Mouse (Mus musculus) c-Kit-positive CD71-negative TER-119-negative erythroid progenitor cells, embryonic 14.5 days (primary cell): ENCODE data around the gene Il31.

ENCODE experiments used
- DNase-seq: peaks from one replicate; pipeline ENCODE4 v3.0.0-alpha.2; 2013; ENCODE audit warnings: low read depth

Il31 gene

GRCm38 (mm10) chr5:123473817-123474216, 15.5 kb downstream of the Il31 start:
- DNase-seq, result no peak

GRCm38 (mm10) chr5:123470784-123471400, 18.4 kb downstream of the Il31 start:
- DNase-seq, result peak; percentile 20

- no peak for DNase-seq
These were observed 24.7 kb downstream of the Il31 start for GRCm38 (mm10) chr5:123464638-123465037.

DNA sequence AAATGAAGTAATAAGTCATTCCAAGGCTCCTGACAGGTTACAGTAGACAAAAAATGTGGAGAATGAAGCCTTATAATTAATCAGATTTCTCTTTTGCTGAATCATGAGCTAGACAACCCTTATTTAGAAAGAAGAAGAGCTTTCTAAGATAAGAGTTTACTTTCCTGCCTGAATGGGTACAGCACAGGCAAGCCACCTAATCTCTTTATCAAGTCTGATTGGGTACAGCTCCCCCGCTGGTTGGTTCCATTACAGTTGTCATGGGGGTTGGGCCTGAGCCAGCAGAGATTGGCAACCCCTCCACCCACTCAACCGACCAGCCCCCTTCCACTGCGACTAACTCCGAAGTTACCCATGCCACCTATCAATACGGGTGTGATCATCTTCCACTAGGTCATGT, 27.9 kb downstream of the Il31 start:
- no peak for DNase-seq

DNA sequence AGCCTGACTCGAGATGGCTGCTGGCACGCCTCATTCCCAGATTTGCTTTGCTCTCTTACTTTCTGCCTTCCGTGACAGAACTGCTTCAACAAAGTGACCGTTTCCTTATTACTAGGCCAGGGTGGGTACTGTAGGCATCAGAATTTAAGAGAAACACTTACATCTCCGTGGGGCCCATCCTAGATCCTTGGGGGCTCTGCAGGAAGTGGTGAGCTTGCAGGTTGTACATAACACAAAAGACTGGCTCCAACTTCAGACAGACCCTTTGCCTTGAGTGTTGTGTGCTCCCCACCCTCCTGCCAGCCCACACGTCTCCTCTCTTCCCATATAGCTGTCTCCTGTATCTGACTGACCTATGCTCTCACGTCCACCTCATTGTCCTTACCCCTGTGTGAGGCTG, 37.4 kb downstream of the Il31 start:
- no peak for DNase-seq

- no peak for DNase-seq
These were observed 44.4 kb downstream of the Il31 start for GRCm38 (mm10) chr5:123444849-123445334.

DNA sequence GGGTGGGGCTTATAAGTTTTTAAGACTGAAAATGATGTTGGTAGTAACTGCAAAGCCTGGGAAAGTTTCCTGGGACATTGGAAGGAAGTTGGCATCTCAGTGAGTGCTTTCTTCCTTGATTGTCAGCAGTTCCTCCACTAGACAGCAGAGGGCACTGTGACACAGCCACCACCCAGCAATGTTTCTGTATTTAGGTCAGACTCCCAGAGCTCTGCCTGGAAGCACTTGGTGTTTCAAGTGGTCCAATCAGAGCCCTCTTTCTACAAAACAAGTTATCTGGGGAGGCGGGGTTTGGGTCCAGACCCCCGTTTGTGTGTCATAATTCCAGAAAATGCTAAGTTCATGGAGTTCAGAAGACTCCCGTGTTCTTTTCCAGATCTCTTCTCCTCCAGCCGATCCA, 45.2 kb downstream of the Il31 start:
- no peak for DNase-seq

DNA sequence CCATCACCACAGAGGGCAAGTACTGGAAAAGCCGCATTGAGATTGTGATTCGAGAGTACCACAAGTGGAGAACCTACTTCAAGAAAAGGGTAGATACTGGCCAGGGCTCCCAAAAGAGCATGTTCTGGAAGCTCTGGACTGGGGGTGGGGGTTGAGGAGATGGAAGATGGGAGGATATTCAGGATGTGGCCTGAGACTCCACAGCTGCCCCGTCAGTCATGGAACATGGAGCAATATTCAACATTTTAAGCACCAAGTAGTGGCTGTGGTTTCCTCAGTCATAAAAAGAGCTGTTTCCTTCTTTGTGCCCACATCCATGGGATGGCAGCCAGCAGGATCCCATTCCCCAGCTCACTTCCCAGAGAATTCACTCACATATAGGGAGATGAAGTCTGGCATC, 47.0 kb downstream of the Il31 start:
- no peak for DNase-seq

- DNase-seq, result no peak
These were observed 48.6 kb downstream of the Il31 start for GRCm38 (mm10) chr5:123440664-123441063.

GRCm38 (mm10) chr5:123439941-123440340, 49.3 kb downstream of the Il31 start:
- DNase-seq, result no peak

GRCm38 (mm10) chr5:123439312-123439711, 50.0 kb downstream of the Il31 start:
- DNase-seq, result no peak

GRCm38 (mm10) chr5:123438381-123438780, 50.9 kb downstream of the Il31 start:
- DNase-seq, result no peak

GRCm38 (mm10) chr5:123436780-123437175, 52.5 kb downstream of the Il31 start:
- DNase-seq, result peak; percentile 55

DNA sequence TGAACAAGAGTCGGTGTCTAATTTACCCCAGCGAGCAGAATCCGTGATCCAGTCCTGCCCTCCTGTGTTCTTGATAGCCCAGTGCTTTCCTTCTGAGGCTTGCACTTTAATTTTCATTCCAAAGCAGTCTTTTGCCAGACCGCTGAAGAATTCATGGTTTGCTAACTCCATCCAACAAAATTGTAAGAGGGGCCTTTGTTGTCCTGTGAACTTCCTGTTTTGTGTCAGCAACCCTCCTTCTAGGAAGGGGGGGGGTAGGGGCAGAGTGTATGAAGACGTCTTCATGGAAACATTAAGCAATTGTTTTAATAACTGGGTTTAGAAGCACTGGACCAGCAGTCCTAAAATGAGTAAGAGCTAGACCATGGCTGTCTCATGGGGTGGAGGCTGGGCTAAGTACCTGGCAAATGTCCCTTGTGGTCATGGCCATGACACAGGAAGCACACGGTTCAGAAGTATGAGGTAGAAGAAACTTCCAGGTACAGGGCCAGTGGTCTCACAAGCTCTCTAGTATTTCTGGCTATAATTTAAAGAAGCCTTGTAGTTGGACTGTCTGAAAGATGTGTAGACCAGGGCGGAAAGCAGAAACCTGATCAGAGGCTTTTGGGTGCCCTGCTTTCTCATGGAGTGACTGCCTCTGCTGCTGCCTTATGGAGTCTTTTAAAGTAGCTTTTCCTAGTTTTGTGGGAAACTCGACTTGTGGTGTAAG, 53.1 kb downstream of the Il31 start:
- no peak for DNase-seq

DNA sequence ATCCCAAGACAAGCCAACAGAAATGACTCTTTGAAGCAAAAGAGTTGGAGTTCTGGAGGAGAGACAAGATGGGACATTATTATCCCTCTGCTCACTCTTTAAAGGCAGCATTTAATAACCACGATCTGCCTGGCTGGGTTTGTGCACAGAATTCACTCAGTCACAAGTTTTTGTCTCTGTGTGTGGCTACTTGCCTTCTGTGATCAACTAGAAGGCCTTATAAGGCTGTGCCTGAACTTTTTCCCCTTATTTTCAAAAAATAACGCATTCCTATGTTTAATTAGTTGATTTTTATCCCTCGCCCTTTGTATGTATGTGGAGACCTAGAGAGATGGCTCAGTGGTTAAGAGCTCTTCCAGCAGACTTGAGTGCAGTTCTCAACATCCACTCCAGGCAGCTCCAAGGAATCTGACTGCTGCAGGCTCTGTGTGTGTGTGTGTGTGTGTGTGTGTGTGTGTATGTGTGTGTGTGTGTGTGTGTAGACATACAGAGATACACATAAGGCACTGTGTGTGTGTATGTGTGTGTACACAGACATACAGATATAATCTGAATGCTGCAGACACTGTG, 56.9 kb downstream of the Il31 start:
- no peak for DNase-seq

DNA sequence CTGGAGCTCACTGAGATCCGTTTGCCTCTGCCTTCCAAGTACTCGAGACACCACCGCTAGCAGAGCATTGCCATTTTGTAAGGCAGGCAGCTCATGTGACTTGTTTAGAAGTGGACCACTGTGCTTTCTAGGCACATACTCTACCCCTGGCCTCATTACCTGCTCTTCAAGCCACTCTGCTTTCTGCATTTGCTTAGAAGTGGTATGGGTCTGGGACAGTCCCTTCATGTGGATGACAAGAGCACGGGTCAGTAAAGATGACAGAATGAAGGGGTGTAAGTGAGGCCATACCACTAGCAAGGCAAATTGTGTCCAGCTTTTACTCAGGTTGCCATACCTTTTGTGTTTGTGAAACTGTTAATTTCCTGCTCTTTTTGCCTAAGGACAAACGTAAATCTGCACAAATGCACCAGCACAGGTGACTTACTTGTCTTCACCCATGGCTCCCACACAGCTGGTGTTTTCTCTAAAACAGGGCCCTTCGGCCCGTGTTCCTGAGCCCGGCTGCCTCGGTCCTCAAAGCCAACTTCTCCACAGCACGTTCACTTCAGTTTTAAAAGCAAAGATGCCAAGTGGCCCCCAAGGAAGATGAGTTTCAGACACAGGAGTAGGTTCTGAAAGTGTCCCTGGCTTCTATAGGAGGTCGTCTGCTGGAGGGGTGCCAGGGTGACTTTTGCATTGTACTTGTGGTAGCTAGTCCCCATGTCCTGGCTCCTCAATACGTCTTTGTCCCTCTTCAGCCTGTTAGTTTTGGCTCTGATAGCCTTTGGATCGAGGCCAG, 57.6 kb downstream of the Il31 start:
- no peak for DNase-seq
